Mouse (Mus musculus): ENCODE data around the gene Uox.

DNA sequence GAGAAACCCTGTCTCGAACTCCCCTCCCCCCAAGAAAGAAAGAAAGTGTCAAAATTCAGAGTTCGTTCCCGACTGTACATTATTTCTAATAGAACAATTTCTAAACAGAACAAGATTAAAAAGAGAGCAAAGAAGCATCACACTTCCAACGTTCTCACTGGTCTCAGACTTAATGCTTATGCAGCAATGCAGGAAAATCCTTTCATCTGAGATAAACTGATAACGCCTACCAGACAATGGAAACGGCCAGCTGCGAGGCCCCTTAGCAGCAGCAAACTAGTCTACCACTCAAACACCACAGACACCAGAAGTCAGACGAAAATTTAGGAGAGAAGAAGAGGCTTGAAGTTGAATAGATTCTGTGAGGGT, 48.6 kb upstream of the Uox start:
- no peak for TF ChIP-seq POLR2A (IDR thresholded peaks at IDR 0.05; ENCODE audit: control insufficient read depth, low read depth, low read length)
- no peak for TF ChIP-seq CTCF (IDR thresholded peaks at IDR 0.05; ENCODE audit: control insufficient read depth, insufficient read depth, insufficient replicate concordance, low read depth, low read length)
